Mouse (Mus musculus): ENCODE measurements at regions not wholly inside any gene's neighbourhood (a gene's known extent, or its start where the extent isn't known, plus 50 kb on each side); places are given as distances from the start of the nearest gene placed in this dataset.
A peak's percentile ranks its signal among the peaks of the same experiment; 100 is the strongest.

DNA sequence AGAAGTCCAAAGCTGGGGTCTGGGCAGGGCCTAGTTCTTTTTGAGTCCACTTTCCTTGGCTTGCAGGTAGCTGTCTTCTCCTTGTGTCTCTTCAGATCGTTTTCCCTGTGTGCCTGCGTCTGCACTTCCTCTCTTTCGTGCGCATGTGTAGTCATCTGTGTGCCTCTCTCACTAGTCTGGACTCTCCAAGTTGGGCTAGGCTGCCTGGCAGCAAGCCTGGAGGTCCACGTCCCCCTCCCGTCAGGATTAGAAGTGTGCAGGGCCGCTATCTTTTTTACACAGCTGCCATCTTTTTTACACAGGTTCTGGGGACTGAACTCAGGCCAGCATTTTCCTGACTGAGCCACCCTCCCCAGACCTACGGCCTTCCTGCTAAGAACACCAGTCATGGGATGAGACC lies 55.8 kb upstream of the Sec14l1 start:
- WGBS = 32% methylated on average over 8 of the region's 8 CpGs
- Histone ChIP-seq H3K4me1 (ENCODE audit: control insufficient read depth, insufficient read depth, low read length) (no peaks in the 10 kb centered on the region; the same call in 1 of the 2 replicates), H3K4me3 (no peak overlapping the region), H3K9ac (ENCODE audit: low read depth, low read length) (no peak overlapping the region), H3K36me3 (ENCODE audit: control insufficient read depth, insufficient read depth, low read length) (no peaks in the 10 kb centered on the region), H3K27ac (no peak overlapping the region), H3K27me3 (ENCODE audit: control insufficient read depth, insufficient read depth, low read length) (no peaks in the 10 kb centered on the region), H3K79me2 (replicated peaks; ENCODE audit: control insufficient read depth, insufficient read depth, low read length) (no peaks in the 10 kb centered on the region)
- intact Hi-C loops (cut with DNase I) = loop anchor here (5.0 kb wide), 2 partner anchors 42 to 417 kb away; no protein-coding TSS in a partner anchor
- DNase-seq = no peak
- TF ChIP-seq EP300 (IDR thresholded peaks at IDR 0.05; ENCODE audit: insufficient read depth, low read depth, low read length) = no peak
- TF ChIP-seq POLR2A (IDR thresholded peaks at IDR 0.05; ENCODE audit: insufficient read depth, low read depth, low read length) = no peak
- TF ChIP-seq CTCF (IDR thresholded peaks at IDR 0.05) = no peak

GRCm38 (mm10) chr11:117059981-117060705 lies 54.8 kb upstream of the Sec14l1 start:
- Histone ChIP-seq H3K36me3 (ENCODE audit: control insufficient read depth, insufficient read depth, low read length) (no peaks in the 10 kb centered on the region), H3K4me3 (no peak overlapping the region), H3K27me3 (ENCODE audit: control insufficient read depth, insufficient read depth, low read length) (no peaks in the 10 kb centered on the region), H3K4me1 (ENCODE audit: control insufficient read depth, insufficient read depth, low read length) (no peaks in the 10 kb centered on the region; the same call in 1 of the 2 replicates), H3K9ac (ENCODE audit: low read depth, low read length) (no peak overlapping the region), H3K79me2 (replicated peaks; ENCODE audit: control insufficient read depth, insufficient read depth, low read length) (no peaks in the 10 kb centered on the region), H3K27ac (no peak overlapping the region)
- intact Hi-C loops (cut with DNase I) = loop anchor here (5.0 kb wide), 2 partner anchors 43 to 418 kb away; no protein-coding TSS in a partner anchor
- peak in 1 of 2 experiments; percentile 24 for DNase-seq
- WGBS = 9% methylated on average over 19 of the region's 19 CpGs
- no peak for TF ChIP-seq CTCF (IDR thresholded peaks at IDR 0.05)
- no peak for TF ChIP-seq POLR2A (IDR thresholded peaks at IDR 0.05; ENCODE audit: insufficient read depth, low read depth, low read length)
- no peak for TF ChIP-seq EP300 (IDR thresholded peaks at IDR 0.05; ENCODE audit: insufficient read depth, low read depth, low read length)

DNA sequence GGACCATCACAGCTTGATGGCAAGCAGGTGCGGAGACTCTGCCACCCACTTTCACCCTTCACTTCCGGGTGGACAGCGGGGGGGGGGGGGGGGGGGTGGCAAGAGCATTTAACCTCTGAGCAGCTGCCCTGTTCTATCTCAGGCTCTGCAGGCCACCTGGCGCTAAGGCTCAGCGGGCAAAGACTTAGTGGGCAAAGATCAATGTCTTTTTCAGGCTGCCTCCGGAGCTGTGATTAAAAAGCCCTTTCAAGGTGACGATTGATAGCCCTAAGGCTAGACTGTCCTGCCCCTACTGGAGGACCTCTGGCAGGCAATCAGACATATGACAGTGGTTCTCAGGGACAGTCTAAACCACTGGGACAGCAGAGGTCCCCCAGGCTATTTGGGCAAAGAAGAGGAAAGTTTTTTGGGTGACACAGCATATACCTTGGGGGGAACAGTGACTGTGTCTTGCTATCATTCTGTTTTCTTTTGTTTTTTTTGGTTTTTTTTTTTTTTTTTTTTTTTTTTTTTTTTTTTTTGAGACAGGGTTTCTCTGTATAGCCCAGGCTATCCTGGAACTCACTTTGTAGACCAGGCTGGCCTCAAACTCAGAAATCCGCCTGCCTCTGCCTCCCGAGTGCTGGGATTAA lies 54.1 kb upstream of the Sec14l1 start:
- TF ChIP-seq CTCF (IDR thresholded peaks at IDR 0.05) = no peak
- TF ChIP-seq EP300 (IDR thresholded peaks at IDR 0.05; ENCODE audit: insufficient read depth, low read depth, low read length) = no peak
- no peak for TF ChIP-seq POLR2A (IDR thresholded peaks at IDR 0.05; ENCODE audit: insufficient read depth, low read depth, low read length)
- Histone ChIP-seq H3K4me1 (ENCODE audit: control insufficient read depth, insufficient read depth, low read length) (no peaks in the 10 kb centered on the region; the same call in 1 of the 2 replicates), H3K9ac (ENCODE audit: low read depth, low read length) (no peak overlapping the region)

GRCm38 (mm10) chr11:117062772-117063499 lies 52.0 kb upstream of the Sec14l1 start:
- no peaks in the 10 kb centered on the region for H3K36me3 ChIP-seq (ENCODE audit: control insufficient read depth, insufficient read depth, low read length)
- H3K4me1 ChIP-seq (ENCODE audit: control insufficient read depth, insufficient read depth, low read length) = no peaks in the 10 kb centered on the region; the same call in 1 of the 2 replicates
- no peaks in the 10 kb centered on the region for H3K27me3 ChIP-seq (ENCODE audit: control insufficient read depth, insufficient read depth, low read length)
- 48% methylated on average over 14 of the region's 14 CpGs for whole genome bisulfite sequencing
- H3K9ac ChIP-seq (ENCODE audit: low read depth, low read length) = no peak overlapping the region
- TF ChIP-seq POLR2A (IDR thresholded peaks at IDR 0.05; ENCODE audit: insufficient read depth, low read depth, low read length) (no peak), CTCF (IDR thresholded peaks at IDR 0.05) (no peak), EP300 (IDR thresholded peaks at IDR 0.05; ENCODE audit: insufficient read depth, low read depth, low read length) (no peak)
- H3K4me3 ChIP-seq = no peak overlapping the region
- no peak overlapping the region for H3K27ac ChIP-seq
- DNase-seq = no peak
- no peaks in the 10 kb centered on the region for H3K79me2 ChIP-seq (replicated peaks; ENCODE audit: control insufficient read depth, insufficient read depth, low read length)
- intact Hi-C loops (cut with DNase I) = no loop called here

More for the DNA sequence above, 54.1 kb upstream of the Sec14l1 start:
- H3K27ac ChIP-seq = no peak overlapping the region
- intact Hi-C loops (cut with DNase I) = no loop called here
- H3K4me3 ChIP-seq = no peak overlapping the region
- no peaks in the 10 kb centered on the region for H3K79me2 ChIP-seq (replicated peaks; ENCODE audit: control insufficient read depth, insufficient read depth, low read length)
- no peak for DNase-seq
- WGBS = 27% methylated on average over 9 of the region's 9 CpGs
- H3K36me3 ChIP-seq (ENCODE audit: control insufficient read depth, insufficient read depth, low read length) = no peaks in the 10 kb centered on the region
- H3K27me3 ChIP-seq (ENCODE audit: control insufficient read depth, insufficient read depth, low read length) = no peaks in the 10 kb centered on the region
